Mouse (Mus musculus) lung, postnatal 10 days (tissue): ENCODE results near the gene Lgals1.
A peak's percentile ranks its signal among the peaks of the same experiment; 100 is the strongest.

ENCODE experiments used
- DNase-seq: peaks from one replicate; pipeline ENCODE4 v3.0.0; 2021

The Lgals1 gene

GRCm38 (mm10) chr15:78912040-78912439, 14.5 kb upstream of the Lgals1 start:
- DNase-seq = peak; percentile 72

- peak; percentile 98 for DNase-seq
Measured at GRCm38 (mm10) chr15:78913632-78914090, 12.9 kb upstream of the Lgals1 start, which contains the start of gene Pdxp. TSS of gene Pdxp (plus strand) at chr15:78913919.

GRCm38 (mm10) chr15:78914091-78914822, 12.3 kb upstream of the Lgals1 start:
- DNase-seq = no peak

- DNase-seq = no peak
Measured at GRCm38 (mm10) chr15:78914823-78915659, 11.5 kb upstream of the Lgals1 start.

GRCm38 (mm10) chr15:78915660-78916017, 10.9 kb upstream of the Lgals1 start:
- peak; percentile 83 for DNase-seq

GRCm38 (mm10) chr15:78916052-78916826, 10.3 kb upstream of the Lgals1 start:
- DNase-seq = no peak

- no peak for DNase-seq
Measured at GRCm38 (mm10) chr15:78918126-78918525, 8.4 kb upstream of the Lgals1 start.

- DNase-seq = no peak
Measured at GRCm38 (mm10) chr15:78919914-78920313, 6.6 kb upstream of the Lgals1 start.

- no peak for DNase-seq
Measured at GRCm38 (mm10) chr15:78922700-78923099, 3.8 kb upstream of the Lgals1 start.

GRCm38 (mm10) chr15:78923585-78923984, 2.9 kb upstream of the Lgals1 start:
- no peak for DNase-seq

GRCm38 (mm10) chr15:78925129-78925528, 1.4 kb upstream of the Lgals1 start:
- peak; percentile 43 for DNase-seq

- DNase-seq = peak; percentile 65
Measured at GRCm38 (mm10) chr15:78927021-78927787, 679 bp downstream of the Lgals1 start.

GRCm38 (mm10) chr15:78927788-78928457, 1.4 kb downstream of the Lgals1 start:
- DNase-seq = peak; percentile 92

- DNase-seq = no peak
Measured at GRCm38 (mm10) chr15:78928539-78928938, 2.0 kb downstream of the Lgals1 start.

GRCm38 (mm10) chr15:78930192-78930706, 3.7 kb downstream of the Lgals1 start:
- no peak for DNase-seq

GRCm38 (mm10) chr15:78930801-78931426, 4.4 kb downstream of the Lgals1 start:
- DNase-seq = no peak

GRCm38 (mm10) chr15:78931577-78931976, 5.1 kb downstream of the Lgals1 start:
- DNase-seq = peak; percentile 77

GRCm38 (mm10) chr15:78934784-78935320, 8.3 kb downstream of the Lgals1 start, which contains the start of gene Nol12:
TSS of gene Nol12 (plus strand) at chr15:78934933.
- DNase-seq = peak; percentile 90

- no peak for DNase-seq
Measured at GRCm38 (mm10) chr15:78936403-78936802, 9.9 kb downstream of the Lgals1 start.

GRCm38 (mm10) chr15:78937311-78937710, 10.8 kb downstream of the Lgals1 start:
- no peak for DNase-seq

- DNase-seq = no peak
Measured at GRCm38 (mm10) chr15:78937963-78938362, 11.4 kb downstream of the Lgals1 start.
